Mouse (Mus musculus) hindbrain, embryonic 11.5 days (tissue): ENCODE data around the gene Il16. TPM values are rescaled to one million over a fixed set of nuclear protein-coding genes. Genes with fewer than 3 reads are reported as not detected.

Source experiments
- ATAC-seq: fragments of 200-750 bp; cut with Nextera tagmentation; 2 replicates; pipeline ENCODE4 v1.8.0; 2017; ENCODE audit warnings: mild to moderate bottlenecking, moderate TSS enrichment, moderate library complexity; ENCODE audit not compliant: low FRiP score
- DNase-seq: peaks from one replicate; pipeline ENCODE4 v3.0.0-alpha.2; 2015; ENCODE audit warnings: low spot score
- H3K27ac ChIP-seq: fragments of 300-500 bp; sonication (generic); 2 replicates; pipeline ENCODE4 v1.5.1; 2014; ENCODE audit warnings: mild to moderate bottlenecking, low read depth, low read length
- H3K27me3 ChIP-seq: fragments of 300-500 bp; sonication (generic); 2 replicates; pipeline ENCODE4 v1.6.1; 2014; ENCODE audit warnings: mild to moderate bottlenecking, low read length, moderate library complexity, mixed read lengths; ENCODE audit not compliant: control insufficient read depth, insufficient read depth
- H3K36me3 ChIP-seq: fragments of 300-500 bp; sonication (generic); 2 replicates; pipeline ENCODE4 v1.6.1; 2014; ENCODE audit warnings: mild to moderate bottlenecking, low read length, moderate library complexity, mixed read lengths; ENCODE audit not compliant: control insufficient read depth, insufficient read depth
- H3K4me1 ChIP-seq: fragments of 300-500 bp; sonication (generic); replicated peaks from 2 replicates; pipeline ENCODE4 v1.6.1; 2014; ENCODE audit warnings: low read length, mixed read lengths; ENCODE audit not compliant: control insufficient read depth, insufficient read depth
- H3K4me2 ChIP-seq: fragments of 300-500 bp; sonication (generic); replicated peaks from 2 replicates; pipeline ENCODE4 v1.6.1; 2014; ENCODE audit warnings: mild to moderate bottlenecking, low read depth, low read length
- H3K4me3 ChIP-seq: fragments of 300-500 bp; sonication (generic); 2 replicates; pipeline ENCODE4 v1.5.1; 2014; ENCODE audit warnings: low read depth, low read length
- H3K9ac ChIP-seq: fragments of 300-500 bp; sonication (generic); 2 replicates; pipeline ENCODE4 v1.6.1; 2014; ENCODE audit warnings: low read depth, low read length
- H3K9me3 ChIP-seq: fragments of 300-500 bp; sonication (generic); 2 replicates; pipeline ENCODE4 v1.6.1; 2016; ENCODE audit warnings: low read length; ENCODE audit not compliant: control insufficient read depth
- WGBS: fragments of 180-500 bp; shearing (Covaris S2); extraction: QIAGEN DNeasy Blood & Tissue Kit; methylation state at CpG from one replicate; pipeline ENCODE4 v1.1.7; 2014; 5-methylcytosine and 5-hydroxymethylcytosine counted together
- polyA plus RNA-seq: library from polyadenylated mRNA; unstranded; fragments of >200 nt; fragmentation: Nextera tagmentation; extraction: Ambion mirVana; gene quantifications from 2 replicates; pipeline ENCODE4 v1.2.1, GENCODE M21; 2014

Il16 gene
- polyA plus RNA-seq, 1 experiment from 2014 or later, result 1.5 TPM

DNA sequence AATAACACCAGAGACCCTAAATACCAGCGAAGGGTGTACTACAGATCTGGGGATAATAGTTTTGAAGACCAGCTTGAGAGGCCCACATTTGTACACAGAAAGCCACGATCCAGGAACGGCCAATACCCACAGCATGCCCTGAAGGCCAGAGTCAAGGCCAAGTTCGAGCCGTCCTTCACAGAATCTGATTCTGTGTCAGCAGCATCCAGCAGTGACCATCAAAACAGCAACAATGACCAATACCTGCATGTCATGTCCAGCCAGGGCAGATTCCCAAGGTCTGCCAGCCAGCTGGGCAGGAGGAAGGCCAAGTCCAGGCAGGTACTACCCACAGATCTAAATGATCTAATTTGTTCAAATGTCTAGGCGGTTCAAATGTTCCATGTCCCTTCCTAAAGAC lies 122.9 kb downstream of the Il16 start:
- no peak for DNase-seq
- Histone ChIP-seq H3K9ac (no peak overlapping the region), H3K4me1 (no peaks in the 10 kb centered on the region), H3K4me3 (no peak overlapping the region), H3K27ac (no peak overlapping the region), H3K36me3 (no peaks in the 10 kb centered on the region), H3K27me3 (no peaks in the 10 kb centered on the region), H3K9me3 (no peaks in the 10 kb centered on the region), H3K4me2 (no peak overlapping the region)
- no peak for ATAC-seq
- 92% methylated on average over 6 of the region's 6 CpGs for WGBS

DNA sequence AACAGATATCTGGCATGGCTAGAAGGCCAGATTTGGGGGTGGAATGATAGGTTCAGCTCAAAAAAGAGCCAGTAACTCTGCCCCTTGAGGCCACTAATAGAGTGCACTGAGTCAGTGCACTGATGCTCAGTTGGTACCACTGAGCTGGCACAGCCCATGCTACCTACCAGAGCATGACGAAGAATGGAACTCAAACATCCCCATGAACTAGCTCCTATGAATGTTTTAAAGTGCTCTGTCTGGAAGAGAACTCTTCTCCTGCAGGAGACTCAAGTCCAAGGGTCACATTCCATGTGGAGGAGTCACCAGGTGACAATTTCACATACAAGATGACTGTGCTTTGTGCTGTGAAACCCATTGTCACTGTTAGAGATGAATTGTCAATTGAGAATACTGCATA lies 126.8 kb downstream of the Il16 start:
- 90% methylated on average over 1 of the region's 1 CpGs for WGBS
- no peaks in the 10 kb centered on the region for H3K9me3 ChIP-seq
- no peaks in the 10 kb centered on the region for H3K27me3 ChIP-seq
- DNase-seq, result no peak
- no peak for ATAC-seq
- no peak overlapping the region for H3K4me3 ChIP-seq
- no peaks in the 10 kb centered on the region for H3K36me3 ChIP-seq
- no peaks in the 10 kb centered on the region for H3K4me1 ChIP-seq
- no peak overlapping the region for H3K9ac ChIP-seq
- no peak overlapping the region for H3K27ac ChIP-seq
- no peak overlapping the region for H3K4me2 ChIP-seq

DNA sequence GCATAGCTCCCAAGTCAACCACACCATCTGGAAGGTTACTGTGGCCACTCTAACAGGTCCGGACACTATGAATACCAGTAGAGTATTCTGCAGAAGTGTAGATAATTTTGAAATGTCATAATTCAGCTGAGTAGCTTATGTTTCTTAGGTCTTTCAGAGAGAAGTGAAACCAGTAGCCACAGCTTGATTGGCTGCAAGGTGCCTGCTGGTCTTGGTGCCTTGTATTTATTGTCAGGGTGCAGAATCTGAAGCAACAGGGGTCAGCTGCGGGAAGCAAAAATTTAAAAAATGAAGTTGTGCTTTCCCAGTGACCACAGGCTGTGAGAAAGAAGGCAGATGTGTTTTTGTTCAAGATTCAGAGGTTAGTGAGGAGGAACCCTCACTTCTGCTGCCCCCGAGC lies 129.3 kb downstream of the Il16 start:
- 89% methylated on average over 3 of the region's 3 CpGs for WGBS
- ATAC-seq (no peak), DNase-seq (no peak)
- Histone ChIP-seq H3K4me3 (no peak overlapping the region), H3K27ac (no peak overlapping the region), H3K27me3 (no peaks in the 10 kb centered on the region), H3K4me1 (no peaks in the 10 kb centered on the region), H3K36me3 (no peaks in the 10 kb centered on the region), H3K4me2 (no peak overlapping the region), H3K9ac (no peak overlapping the region), H3K9me3 (no peaks in the 10 kb centered on the region)

DNA sequence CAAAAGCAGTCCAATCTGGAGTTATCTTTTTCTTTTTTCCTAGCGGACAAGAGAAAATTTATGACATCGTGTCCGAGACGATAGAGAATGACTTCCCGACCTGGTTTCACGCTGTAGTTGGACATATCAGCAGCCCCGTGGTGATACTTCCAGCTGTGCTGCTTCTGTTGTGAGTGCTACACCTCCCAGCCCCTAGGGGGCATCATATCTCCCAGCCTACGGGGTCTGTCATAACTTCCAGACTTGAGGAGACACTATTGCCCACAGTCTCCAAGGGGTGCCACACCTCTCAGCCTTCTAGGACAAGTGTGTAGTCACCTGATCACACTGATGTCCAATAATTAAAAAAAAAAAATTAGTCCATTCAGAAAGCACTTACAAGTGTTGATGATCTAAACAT lies 129.7 kb downstream of the Il16 start:
- H3K9me3 ChIP-seq, result no peaks in the 10 kb centered on the region
- H3K36me3 ChIP-seq, result no peaks in the 10 kb centered on the region
- H3K27me3 ChIP-seq, result no peaks in the 10 kb centered on the region
- DNase-seq (no peak), ATAC-seq (no peak)
- H3K9ac ChIP-seq, result no peak overlapping the region
- 94% methylated on average over 8 of the region's 8 CpGs for WGBS
- no peak overlapping the region for H3K4me2 ChIP-seq
- H3K4me3 ChIP-seq, result no peak overlapping the region
- no peaks in the 10 kb centered on the region for H3K4me1 ChIP-seq
- no peak overlapping the region for H3K27ac ChIP-seq

DNA sequence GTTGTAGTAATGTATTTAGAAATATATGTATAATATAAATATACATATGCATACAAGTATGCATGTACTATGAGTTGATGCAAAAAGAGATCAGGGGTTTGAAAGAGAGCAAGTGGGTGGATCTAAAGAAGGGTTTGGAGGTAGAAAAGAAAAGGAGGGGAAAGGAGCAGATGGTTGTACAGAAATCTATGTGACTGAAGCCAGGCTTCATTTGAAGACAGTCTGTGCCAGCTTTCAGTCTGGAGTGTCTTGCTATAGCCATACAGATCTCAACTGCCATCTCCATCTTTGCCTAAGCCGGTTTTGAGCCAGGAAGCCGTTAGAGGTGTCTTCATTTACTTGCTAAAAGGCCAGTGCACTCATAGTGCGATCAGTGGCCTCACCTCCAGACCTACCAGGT lies 130.3 kb downstream of the Il16 start:
- no peak overlapping the region for H3K9ac ChIP-seq
- no peak overlapping the region for H3K4me3 ChIP-seq
- no peak overlapping the region for H3K4me2 ChIP-seq
- 92% methylated on average over 3 of the region's 3 CpGs for WGBS
- ATAC-seq, result no peak
- H3K9me3 ChIP-seq, result no peaks in the 10 kb centered on the region
- no peak for DNase-seq
- H3K27me3 ChIP-seq, result no peaks in the 10 kb centered on the region
- no peaks in the 10 kb centered on the region for H3K4me1 ChIP-seq
- no peak overlapping the region for H3K27ac ChIP-seq
- H3K36me3 ChIP-seq, result no peaks in the 10 kb centered on the region

- no peaks in the 10 kb centered on the region for H3K36me3 ChIP-seq
- no peak overlapping the region for H3K4me2 ChIP-seq
- no peak for ATAC-seq
- no peaks in the 10 kb centered on the region for H3K9me3 ChIP-seq
- no peaks in the 10 kb centered on the region for H3K27me3 ChIP-seq
- no peak for DNase-seq
- 84% methylated on average over 1 of the region's 1 CpGs for WGBS
- H3K9ac ChIP-seq, result no peak overlapping the region
- H3K4me1 ChIP-seq, result no peaks in the 10 kb centered on the region
- no peak overlapping the region for H3K4me3 ChIP-seq
- no peak overlapping the region for H3K27ac ChIP-seq
These were observed 133.6 kb downstream of the Il16 start for GRCm38 (mm10) chr7:83611886-83612285.

GRCm38 (mm10) chr7:83609891-83610290 lies 135.6 kb downstream of the Il16 start:
- Histone ChIP-seq H3K36me3 (no peaks in the 10 kb centered on the region), H3K9me3 (no peaks in the 10 kb centered on the region), H3K27me3 (no peaks in the 10 kb centered on the region), H3K27ac (no peak overlapping the region), H3K4me3 (no peak overlapping the region), H3K4me1 (no peaks in the 10 kb centered on the region), H3K4me2 (no peak overlapping the region), H3K9ac (no peak overlapping the region)
- WGBS, result 96% methylated on average over 4 of the region's 4 CpGs
- DNase-seq (no peak), ATAC-seq (no peak)

GRCm38 (mm10) chr7:83606796-83607195 lies 138.7 kb downstream of the Il16 start:
- H3K9me3 ChIP-seq, result no peaks in the 10 kb centered on the region
- no peak overlapping the region for H3K4me2 ChIP-seq
- H3K27ac ChIP-seq, result no peak overlapping the region
- DNase-seq, result no peak
- ATAC-seq, result no peak
- no peaks in the 10 kb centered on the region for H3K36me3 ChIP-seq
- H3K4me3 ChIP-seq, result no peak overlapping the region
- WGBS, result 98% methylated on average over 2 of the region's 2 CpGs
- H3K4me1 ChIP-seq, result no peaks in the 10 kb centered on the region
- H3K27me3 ChIP-seq, result no peaks in the 10 kb centered on the region
- H3K9ac ChIP-seq, result no peak overlapping the region

GRCm38 (mm10) chr7:83604180-83604944 lies 141.2 kb downstream of the Il16 start:
- Histone ChIP-seq H3K4me3 (no peak overlapping the region), H3K9me3 (no peaks in the 10 kb centered on the region), H3K27ac (no peak overlapping the region), H3K9ac (no peak overlapping the region), H3K27me3 (no peaks in the 10 kb centered on the region), H3K36me3 (no peaks in the 10 kb centered on the region), H3K4me2 (no peak overlapping the region), H3K4me1 (no peaks in the 10 kb centered on the region)
- ATAC-seq, result no peak
- no peak for DNase-seq
- 91% methylated on average over 7 of the region's 7 CpGs for WGBS
